Mouse (Mus musculus): ENCODE measurements around the gene Nenf.
A peak's percentile ranks its signal among the peaks of the same experiment; 100 is the strongest.

Nenf gene

DNA sequence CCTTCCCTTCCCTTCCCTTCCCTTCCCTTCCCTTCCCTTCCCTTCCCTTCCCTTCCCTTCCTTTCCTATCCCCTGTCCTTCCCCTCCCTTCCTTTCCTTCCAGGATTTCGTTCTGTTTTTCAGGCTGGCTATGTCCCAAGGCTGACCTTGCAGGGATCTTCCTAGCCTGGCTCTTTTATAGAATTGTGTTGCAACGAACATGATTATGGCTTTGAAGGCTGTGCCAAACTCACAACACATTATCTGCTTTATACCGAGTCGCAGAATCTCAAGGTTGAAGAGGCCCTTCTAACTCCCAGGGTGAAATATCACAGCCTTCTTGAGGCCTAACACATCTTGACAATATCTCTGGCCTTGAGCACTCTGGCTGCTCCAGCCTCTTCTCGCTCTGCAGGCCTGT, 692 bp upstream of the Nenf start:
- no peak for DNase-seq (ENCODE audit: low read depth, low spot score)

DNA sequence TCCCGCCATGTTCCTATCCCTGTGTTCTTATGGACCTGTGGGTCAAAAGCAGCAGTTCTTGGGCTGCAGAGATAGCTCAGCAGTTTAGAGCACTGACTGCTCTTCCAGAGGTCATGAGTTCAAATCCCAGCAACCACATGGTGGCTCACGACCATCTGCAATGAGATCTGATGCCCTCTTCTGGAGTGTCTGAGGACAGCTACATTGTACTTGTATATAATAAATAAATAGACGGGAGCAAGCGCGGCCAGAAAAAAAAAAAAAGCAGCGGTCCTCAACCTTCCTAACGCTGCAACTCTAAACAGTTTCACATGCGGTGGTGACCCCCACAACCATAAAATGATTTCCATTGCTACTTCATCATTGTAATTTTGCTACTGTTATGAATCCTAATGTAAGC, 1.2 kb downstream of the Nenf start:
- no peak for DNase-seq (ENCODE audit: low read depth, low spot score)

- DNase-seq (ENCODE audit: low read depth, low spot score) = no peak
These were observed 4.1 kb downstream of the Nenf start for GRCm38 (mm10) chr1:191313926-191314325.

DNA sequence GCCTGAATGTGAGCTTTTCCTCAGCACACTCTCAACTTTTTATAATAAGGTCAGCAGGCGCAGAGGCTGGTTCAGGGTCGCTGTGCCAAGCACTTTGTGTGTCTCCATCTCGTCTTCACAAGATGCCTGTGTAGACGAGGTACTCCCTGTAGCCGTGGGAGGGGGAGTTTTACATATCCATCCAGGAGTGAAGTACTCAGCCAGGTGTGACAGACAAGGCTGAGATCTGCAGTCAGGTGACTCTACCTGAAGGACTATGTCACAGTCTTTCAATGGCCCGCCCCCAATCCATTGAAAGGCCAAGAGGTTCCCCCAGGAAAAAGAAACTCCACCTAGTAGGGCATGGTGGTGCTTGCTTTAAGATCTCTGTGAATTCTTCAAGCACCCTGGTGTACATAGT, 4.8 kb downstream of the Nenf start:
- DNase-seq (ENCODE audit: low read depth, low spot score) = no peak

- peak; percentile 90 for DNase-seq (ENCODE audit: low read depth, low spot score)
These were observed 5.5 kb downstream of the Nenf start for GRCm38 (mm10) chr1:191312513-191312941.

DNA sequence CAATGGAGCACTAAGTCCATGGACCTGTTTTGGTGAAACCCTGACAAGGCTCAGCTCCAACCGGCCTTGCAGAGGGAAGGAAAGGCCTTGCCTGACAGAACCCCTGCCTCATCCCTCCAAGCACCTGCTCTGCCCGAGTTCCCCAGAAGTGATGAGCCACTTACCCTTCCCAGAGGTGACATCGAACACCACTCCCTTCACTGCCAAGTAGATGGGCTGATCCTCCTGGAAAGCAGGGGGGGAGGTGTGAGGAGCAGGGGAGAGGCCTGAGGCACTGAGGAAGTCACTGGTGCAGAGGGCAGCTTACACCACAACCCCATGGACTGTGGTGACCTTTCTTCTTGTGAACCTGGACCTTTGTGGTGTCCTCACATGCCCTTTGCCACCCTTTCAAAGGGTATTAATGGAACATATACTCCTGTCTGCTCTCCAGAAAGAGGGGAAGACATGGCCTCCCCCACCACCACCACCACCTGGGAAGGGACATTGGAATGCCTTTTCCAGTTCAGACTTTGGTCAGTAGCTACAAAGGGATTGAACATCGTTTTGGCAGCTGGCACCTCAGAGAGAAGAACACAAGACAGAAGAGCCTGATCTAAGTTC, 6.6 kb downstream of the Nenf start:
- DNase-seq (ENCODE audit: low read depth, low spot score) = peak; percentile 84

- no peak for DNase-seq (ENCODE audit: low read depth, low spot score)
These were observed 10.1 kb downstream of the Nenf start for GRCm38 (mm10) chr1:191307766-191308455.

DNA sequence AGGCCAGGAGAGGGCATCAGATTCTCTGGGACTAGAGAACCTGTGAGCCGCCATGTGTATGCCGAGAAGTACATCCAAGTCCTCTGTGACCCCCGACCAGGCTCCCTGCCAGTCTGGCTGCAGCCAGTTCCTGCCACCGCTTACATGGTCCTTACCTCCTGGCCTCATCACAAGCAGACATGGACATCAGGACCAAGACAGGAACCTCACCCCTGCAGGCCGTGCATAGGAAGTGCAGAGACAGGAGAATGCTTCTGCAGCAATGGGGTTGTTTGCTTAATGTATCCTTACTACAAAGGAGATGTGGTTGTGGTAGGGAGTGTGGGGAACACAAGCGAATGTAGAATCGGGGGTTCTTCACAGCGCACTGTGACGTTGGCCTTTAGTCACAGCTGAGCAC, 11.7 kb downstream of the Nenf start:
- no peak for DNase-seq (ENCODE audit: low read depth, low spot score)

- no peak for DNase-seq (ENCODE audit: low read depth, low spot score)
These were observed 12.4 kb downstream of the Nenf start for GRCm38 (mm10) chr1:191305610-191306009.

DNA sequence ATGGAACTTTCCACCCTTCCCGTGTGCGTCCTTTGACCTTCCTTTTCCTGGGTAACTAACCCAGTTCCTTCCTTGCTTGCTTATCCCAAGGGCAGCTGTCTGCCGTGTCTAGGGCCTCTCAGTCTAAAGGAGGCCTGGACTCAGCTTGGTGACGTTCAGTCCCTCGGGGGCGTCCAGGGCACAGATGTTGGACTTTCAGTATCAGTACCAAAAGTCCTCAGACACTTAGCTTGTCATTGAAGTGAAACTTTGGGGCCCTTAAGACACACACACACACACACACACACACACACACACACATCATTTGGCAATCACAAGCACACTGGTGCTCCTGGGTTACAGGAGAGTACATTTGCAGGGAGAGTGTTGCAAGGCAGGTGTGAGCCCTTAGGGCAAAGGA, 13.8 kb downstream of the Nenf start:
- DNase-seq (ENCODE audit: low read depth, low spot score) = no peak

GRCm38 (mm10) chr1:191303736-191304135, 14.3 kb downstream of the Nenf start:
- no peak for DNase-seq (ENCODE audit: low read depth, low spot score)

- peak; percentile 61 for DNase-seq (ENCODE audit: low read depth, low spot score)
These were observed 16.1 kb downstream of the Nenf start for GRCm38 (mm10) chr1:191301903-191302302.

- peak; percentile 58 for DNase-seq (ENCODE audit: low read depth, low spot score)
These were observed 18.6 kb downstream of the Nenf start for GRCm38 (mm10) chr1:191299215-191299942.

GRCm38 (mm10) chr1:191298304-191298703, 19.7 kb downstream of the Nenf start:
- DNase-seq (ENCODE audit: low read depth, low spot score) = no peak

DNA sequence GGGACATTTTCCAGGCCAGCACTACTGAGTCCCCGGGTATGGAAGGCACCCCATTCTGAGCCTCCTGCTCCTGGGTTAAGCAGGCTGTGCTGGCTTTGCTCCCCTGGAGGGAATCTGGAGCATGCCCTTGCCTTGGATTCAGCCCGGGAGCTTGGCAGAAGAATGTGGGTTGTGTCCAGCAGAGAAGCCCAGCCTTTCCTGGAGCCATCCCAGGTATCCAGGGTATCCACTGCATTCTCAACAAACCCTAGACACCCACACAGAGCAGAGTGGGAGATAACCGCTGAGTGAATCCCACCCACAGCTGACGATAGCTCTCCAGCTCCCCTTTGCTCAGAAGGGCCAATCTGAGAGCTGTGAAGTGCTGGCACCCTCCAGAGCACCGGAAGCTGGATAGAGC, 21.5 kb downstream of the Nenf start:
- no peak for DNase-seq (ENCODE audit: low read depth, low spot score)

DNA sequence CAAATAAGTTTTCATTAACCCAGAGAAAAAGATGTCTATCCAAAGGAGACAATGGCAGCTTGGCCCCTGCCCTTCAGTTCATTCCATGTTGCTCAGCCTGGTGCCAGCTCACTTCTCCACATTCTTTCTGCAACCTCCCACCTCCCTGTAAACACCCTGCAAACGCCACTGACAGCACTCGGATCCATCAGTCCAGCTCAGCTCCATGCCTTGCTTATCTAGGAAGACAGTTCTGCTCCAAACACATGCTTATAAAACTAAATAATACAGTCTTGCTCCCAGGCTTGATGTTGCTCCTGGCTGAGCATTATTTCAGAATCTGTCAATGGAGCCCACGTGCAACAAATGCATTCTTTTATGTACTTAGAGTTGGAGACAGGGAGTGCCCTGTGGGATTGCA, 22.2 kb downstream of the Nenf start:
- DNase-seq (ENCODE audit: low read depth, low spot score) = no peak

DNA sequence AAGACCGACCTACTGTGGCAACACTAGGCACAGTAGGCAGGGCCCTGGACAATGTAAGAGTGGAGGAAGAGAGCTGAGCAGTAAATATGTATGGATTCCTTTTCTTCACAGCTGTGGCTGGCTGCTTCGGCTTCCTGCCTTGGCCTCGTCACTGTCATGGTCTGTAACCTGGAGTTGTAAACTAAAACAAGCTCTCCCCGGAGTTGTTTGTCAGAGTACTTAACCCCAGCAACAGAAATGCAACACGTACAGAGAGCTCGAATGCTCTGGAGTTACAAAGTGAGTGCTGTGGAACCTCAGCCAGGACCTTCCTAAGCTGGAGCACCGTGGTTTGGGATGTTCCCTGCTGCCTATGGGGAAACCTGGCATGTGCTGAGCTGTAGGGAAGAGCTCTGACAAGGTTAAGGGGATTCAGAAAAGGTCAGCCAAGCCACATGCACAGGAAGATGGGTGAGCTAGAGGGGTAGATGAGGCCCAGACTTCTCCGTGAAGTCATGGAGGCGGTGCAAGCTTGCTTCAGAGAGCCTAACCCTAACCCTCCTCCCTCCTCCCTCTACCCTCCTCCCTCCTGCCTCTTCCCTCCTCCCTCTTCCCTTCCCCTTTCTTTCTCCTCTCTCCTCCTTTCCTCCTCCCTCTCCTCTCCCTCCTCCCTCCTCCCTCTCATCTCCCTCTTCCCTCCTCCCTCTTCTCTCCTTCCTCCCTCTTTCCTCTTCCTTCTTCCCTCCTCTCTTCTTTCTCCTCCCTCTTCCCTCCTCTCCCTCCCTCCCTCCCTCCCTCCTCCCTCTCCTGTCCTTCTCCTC, 23.8 kb downstream of the Nenf start:
- no peak for DNase-seq (ENCODE audit: low read depth, low spot score)

DNA sequence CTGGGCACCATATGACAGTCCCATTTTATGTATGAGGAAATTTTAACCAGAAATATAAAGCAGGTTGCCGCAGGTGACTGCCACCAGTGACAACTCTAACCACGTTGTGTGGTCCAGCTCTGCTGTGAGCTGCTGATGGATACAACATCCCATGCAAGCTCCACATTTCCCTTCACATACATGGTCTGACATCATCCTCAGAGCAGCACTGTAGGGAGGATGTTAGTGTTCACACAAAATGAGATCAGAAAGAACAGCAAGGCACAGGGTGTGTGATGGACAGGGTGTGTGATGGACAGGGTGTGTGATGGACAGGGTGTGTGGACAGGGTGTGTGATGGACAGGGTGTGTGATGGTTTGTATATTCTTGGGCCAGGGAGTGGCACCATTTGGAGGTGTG, 24.9 kb downstream of the Nenf start:
- DNase-seq (ENCODE audit: low read depth, low spot score) = no peak

GRCm38 (mm10) chr1:191292348-191292747, 25.6 kb downstream of the Nenf start:
- DNase-seq (ENCODE audit: low read depth, low spot score) = peak; percentile 56

GRCm38 (mm10) chr1:191288762-191289161, 29.2 kb downstream of the Nenf start:
- no peak for DNase-seq (ENCODE audit: low read depth, low spot score)

- DNase-seq (ENCODE audit: low read depth, low spot score) = no peak
These were observed 33.5 kb downstream of the Nenf start for GRCm38 (mm10) chr1:191284502-191284901.

Data from skeletal muscle tissue, adult 2 months (tissue).